Mouse (Mus musculus) ES-CJ7 (cell line): Measurements from ENCODE around the gene Mlycd.

Experiments
- DNase-seq: peaks from one replicate; pipeline ENCODE4 v3.0.0; 2011; ENCODE audit warnings: low read depth, low spot score

Gene Mlycd

GRCm38 (mm10) chr8:119403912-119404311, 9.2 kb downstream of the Mlycd start:
- no peak for DNase-seq

DNA sequence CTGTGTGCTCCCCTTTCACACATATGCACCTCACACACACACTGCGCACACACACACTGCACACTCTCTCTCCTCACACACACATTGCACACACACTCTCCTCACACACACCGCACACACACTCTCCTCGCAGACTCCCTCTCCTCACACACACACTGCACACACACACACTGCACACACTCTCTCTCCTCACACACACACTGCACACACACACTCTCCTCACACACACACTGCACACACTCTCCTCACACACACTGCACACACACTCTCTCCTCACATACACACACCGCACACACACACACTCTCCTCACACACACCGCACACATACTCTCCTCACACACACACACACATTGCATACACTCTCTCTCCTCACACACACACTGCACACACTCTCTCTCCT, 10.0 kb downstream of the Mlycd start:
- DNase-seq = no peak

- DNase-seq = no peak
These were observed 13.6 kb downstream of the Mlycd start for GRCm38 (mm10) chr8:119408311-119408710.

- DNase-seq = peak; percentile 54
These were observed 17.5 kb downstream of the Mlycd start for GRCm38 (mm10) chr8:119412037-119412734.

GRCm38 (mm10) chr8:119412735-119413498, 18.2 kb downstream of the Mlycd start:
- peak; percentile 89 for DNase-seq

DNA sequence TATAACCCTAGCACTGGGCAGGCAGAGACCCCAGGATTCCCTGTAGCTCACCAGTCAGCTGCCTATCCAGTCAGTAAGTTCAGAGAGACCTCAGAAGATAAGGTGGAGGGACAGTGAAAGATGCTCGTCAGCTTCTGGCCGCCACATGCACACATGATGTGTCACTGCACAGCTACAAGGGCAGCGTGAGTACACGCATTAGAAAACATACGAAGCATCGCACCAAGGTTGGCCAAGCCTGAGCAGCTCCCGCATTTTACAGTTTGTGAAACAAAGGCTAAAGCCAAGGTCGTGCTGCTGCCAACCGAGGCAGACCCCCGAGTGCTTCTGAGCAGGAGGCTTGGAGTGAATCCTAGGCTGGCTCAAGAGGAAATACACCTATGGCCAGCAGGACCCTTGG, 18.9 kb downstream of the Mlycd start:
- DNase-seq = no peak

GRCm38 (mm10) chr8:119420318-119420717, 25.6 kb downstream of the Mlycd start:
- no peak for DNase-seq

DNA sequence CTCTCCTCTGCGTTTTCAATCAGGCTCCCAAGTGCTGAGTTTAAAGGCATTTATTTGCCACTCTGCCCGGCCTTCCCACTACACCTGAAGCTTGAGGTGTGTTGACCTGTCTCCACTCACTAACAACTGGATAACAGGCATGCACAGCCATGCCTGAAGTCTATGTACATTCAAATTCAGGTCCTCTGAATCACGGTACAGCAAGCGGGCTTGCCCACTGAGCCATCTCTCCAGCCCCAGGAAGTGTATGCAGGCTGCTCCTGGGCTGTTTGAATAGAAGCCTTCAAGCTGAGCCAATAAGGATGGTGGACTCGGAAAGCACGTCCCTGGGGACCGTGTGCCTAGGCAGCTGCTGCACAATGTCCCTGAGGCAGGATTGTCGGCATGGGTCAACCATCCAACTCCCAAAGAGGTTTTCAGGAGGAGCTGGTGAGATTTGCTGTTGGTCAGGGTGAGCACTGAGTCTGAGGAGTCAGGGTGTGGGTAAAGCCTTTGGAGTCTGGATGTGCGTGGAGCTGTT, 27.0 kb downstream of the Mlycd start:
- DNase-seq = no peak

DNA sequence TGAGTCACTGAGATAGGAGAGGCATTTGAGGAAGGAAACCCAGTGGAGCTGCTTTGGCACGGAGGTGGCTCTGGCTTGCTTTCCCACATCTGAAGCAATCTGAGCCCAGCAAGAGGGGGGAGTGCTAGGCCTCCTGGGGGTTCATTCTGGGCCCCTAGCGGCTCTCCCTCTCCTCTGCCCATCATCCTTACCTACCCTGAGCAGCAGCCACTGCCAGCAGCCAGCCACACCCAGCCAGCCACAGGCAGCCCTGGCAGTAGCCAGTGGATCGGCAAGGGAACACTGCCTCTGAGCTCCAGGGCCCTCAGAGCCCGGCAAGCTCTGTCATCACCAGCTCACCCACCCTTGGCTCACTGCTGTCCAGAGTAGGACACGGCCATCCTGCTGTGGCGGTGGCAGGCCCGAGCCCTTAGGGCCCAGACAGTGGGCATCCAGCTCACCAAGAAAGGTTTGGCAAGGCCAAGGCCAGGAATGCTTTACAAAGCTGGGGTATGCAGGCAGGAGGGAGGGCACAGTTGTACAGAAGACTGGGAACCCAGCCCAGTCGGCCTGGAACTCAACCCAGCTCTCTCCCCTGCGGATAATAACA, 27.5 kb downstream of the Mlycd start:
- no peak for DNase-seq

DNA sequence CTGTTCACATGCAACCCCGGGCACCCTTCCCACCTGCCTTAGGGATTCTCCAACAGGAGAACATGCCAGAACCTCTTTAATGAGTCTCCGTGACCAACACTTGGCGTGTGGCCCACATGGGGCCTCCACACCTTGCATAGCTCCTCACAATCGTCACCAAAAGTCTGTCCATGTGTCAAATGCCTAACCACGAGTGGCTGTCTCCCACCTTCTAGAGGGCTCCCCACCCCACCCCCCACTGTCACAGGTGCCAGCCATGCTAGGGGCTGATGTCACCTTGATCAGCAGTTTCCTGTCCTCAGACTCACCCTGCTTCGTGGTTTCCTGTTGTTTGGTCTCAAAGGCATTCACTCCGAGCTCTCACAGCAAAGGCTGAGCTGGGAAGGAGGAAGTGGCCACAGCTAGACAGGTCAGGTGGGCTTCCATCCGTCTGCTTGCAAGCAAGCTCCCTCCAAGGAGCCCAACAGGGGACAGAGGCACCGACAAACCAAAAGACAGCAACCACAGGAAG, 29.0 kb downstream of the Mlycd start:
- peak; percentile 41 for DNase-seq

DNA sequence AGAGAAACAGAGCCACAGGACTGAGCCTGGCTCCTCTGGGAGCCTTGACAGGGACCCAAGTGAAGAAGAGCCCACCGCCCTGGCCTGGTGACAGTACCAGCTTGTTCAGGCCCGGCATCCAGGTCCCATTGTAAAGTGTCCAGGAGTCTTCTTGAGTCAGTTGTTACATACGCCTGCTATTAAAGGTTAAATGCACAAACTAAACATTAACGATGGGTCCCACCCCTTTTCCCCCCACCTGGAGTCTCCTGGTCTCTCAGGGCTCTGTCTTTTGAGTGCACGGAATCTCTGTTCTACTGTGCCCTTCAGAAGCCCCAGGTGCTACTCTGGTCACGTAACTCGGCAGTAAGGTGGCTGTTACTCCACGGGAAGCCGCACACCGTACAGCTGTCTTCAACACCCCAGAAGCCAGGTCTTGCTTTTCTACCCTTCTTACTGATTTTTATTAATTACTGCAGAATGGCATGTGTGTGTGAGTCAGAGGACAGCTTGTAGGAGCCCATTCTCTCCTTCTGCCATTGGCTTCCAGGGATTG, 29.6 kb downstream of the Mlycd start:
- no peak for DNase-seq

DNA sequence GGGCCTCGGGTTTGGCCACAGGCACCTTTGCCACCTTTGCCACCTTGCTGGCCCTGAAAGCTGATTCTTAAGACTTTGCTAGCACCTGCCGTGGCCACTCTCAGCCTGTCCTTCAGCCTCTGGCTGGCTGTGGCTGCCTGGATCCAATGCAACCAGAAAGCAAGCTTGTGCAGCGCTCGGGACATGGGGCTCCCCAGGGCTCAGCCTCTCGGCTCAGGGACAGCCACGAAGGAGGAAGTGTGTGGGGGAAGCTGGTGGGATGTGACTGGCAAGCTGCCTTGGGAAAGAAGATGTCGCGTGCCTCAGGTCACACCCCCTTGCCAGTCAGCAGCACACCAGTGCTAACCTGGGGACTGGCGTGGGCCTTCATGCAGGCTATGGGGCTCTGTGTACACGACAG, 30.1 kb downstream of the Mlycd start:
- DNase-seq = no peak

- DNase-seq = no peak
These were observed 30.9 kb downstream of the Mlycd start for GRCm38 (mm10) chr8:119425533-119425932.

DNA sequence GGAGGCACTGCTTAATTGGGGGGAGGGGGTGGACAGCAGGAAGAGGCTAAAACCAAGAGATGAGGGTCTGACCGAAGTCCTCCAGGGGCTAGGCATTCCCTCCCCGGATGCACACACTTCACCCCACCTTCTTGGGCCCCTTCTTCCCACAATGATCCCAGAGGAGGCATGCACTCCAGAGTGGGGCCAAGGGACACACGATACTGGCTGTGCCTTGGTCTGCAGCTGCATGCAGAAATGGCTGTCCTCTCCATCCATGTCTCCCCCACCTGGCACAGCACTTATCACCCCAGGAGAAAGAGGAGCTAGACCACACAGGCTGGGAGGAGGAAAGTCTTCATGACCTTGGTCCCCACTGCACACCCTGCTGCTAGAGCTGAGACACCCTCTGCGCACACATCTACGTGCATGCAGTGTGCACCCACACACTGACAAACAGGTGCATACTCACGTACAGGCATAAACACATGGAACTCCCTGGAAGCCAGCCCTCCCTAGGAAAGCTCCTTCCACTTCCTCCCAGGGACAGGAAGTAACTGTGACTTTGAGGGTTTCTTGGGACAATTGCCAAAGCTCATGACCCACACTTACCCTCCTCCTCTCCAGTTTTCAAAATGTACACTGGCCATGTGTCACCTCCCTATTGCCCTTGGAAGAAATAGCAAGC, 31.5 kb downstream of the Mlycd start:
- no peak for DNase-seq

GRCm38 (mm10) chr8:119427634-119428349, 33.1 kb downstream of the Mlycd start:
- no peak for DNase-seq

- no peak for DNase-seq
These were observed 33.7 kb downstream of the Mlycd start for GRCm38 (mm10) chr8:119428350-119428740.

DNA sequence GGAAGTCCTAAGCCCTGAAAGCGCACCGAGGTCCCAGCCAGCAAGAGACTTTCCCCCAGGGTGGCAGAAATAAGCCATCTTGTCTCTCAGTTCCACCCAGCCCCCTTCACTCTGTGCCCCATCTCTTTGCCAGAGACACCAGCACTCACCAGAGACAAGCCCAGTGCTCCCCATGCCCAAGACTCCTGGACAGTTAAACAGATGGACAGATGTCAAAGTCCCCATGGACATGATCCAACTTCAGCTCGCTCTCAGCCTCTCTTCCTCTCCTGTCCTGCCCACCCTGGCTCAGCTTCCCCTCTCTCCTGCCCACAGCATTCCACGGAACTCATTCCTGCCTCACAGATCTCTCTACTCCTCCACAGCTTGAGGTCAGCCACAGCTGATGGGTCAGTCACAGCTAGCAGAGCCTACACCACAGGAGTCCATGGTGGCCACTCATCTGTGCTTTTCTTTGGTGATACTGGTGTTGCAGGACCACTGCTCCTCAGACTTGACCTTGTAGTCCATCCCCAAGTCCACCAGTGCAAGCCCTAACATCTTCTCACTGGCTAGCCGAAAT, 34.2 kb downstream of the Mlycd start:
- DNase-seq = no peak

GRCm38 (mm10) chr8:119429552-119429951, 34.9 kb downstream of the Mlycd start:
- no peak for DNase-seq

DNA sequence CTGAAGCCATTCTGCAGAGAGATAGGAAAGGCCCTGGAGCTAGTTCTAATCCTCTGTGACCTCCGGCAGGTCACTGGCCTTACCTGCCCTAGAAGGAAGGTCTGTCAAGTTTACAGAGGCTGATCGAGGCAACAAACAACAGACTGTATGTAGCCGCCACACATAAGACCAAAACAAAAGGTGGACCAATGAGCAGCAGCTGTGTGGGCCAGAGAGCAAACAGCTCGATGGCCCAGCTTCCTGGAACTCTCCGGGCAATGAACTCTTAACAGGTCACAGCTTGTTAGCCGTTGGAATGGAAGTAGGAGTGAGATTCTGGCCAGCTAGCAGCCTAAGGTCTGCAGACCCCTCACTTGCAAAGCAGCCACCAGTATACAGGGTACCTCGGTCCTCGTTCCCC, 35.6 kb downstream of the Mlycd start:
- no peak for DNase-seq

- no peak for DNase-seq
These were observed 36.0 kb downstream of the Mlycd start for GRCm38 (mm10) chr8:119430690-119431089.

DNA sequence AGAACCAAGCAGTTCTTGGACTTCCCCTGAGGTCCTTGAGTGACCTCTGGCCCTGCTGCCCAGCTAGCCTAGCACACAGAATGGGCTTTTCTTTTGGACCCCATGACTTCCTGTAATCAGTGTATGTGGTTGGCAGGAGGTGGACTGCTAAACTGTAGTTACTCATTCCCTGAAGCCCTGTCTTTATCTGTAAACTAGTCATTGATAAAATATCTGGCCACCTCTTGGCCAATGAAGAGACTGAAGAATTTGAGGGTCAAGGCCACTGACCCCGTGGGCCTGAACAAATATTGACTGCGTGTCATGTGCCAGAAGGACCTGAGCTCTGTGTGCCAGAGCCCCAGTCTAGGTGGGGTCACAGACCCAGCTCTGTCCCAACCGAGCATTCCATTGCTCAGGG, 37.7 kb downstream of the Mlycd start:
- no peak for DNase-seq
